Mouse (Mus musculus): ENCODE measurements around the gene Bpifb3.

Gene Bpifb3

GRCm38 (mm10) chr2:153917930-153918329, at the start of gene Bpifb3:
Gene Bpifb3, plus strand, starts transcription at chr2:153918230.
- TF ChIP-seq GATA4 (IDR thresholded peaks at IDR 0.05; ENCODE audit: insufficient replicate concordance, low read length), result no peak

- TF ChIP-seq GATA4 (IDR thresholded peaks at IDR 0.05; ENCODE audit: insufficient replicate concordance, low read length), result no peak
Observed at GRCm38 (mm10) chr2:153870984-153871383, 47.0 kb upstream of the Bpifb3 start, which contains the start of gene Sun5. Gene Sun5, minus strand, starts transcription at chr2:153871084.

- no peak for TF ChIP-seq GATA4 (IDR thresholded peaks at IDR 0.05; ENCODE audit: insufficient replicate concordance, low read length)
Observed at GRCm38 (mm10) chr2:153874745-153875144, 43.3 kb upstream of the Bpifb3 start, which contains the start of gene Bpifb2. Gene Bpifb2, plus strand, starts transcription at chr2:153875045.

- TF ChIP-seq GATA4 (IDR thresholded peaks at IDR 0.05; ENCODE audit: insufficient replicate concordance, low read length), result no peak
Observed at GRCm38 (mm10) chr2:153899111-153899510, 18.9 kb upstream of the Bpifb3 start.

GRCm38 (mm10) chr2:153900088-153900487, 17.9 kb upstream of the Bpifb3 start, which contains the start of gene Bpifb6:
Gene Bpifb6, plus strand, starts transcription at chr2:153900388.
- TF ChIP-seq GATA4 (IDR thresholded peaks at IDR 0.05; ENCODE audit: insufficient replicate concordance, low read length), result no peak

GRCm38 (mm10) chr2:153902726-153903125, 15.3 kb upstream of the Bpifb3 start:
- no peak for TF ChIP-seq GATA4 (IDR thresholded peaks at IDR 0.05; ENCODE audit: insufficient replicate concordance, low read length)

GRCm38 (mm10) chr2:153906626-153907025, 11.4 kb upstream of the Bpifb3 start:
- TF ChIP-seq GATA4 (IDR thresholded peaks at IDR 0.05; ENCODE audit: insufficient replicate concordance, low read length), result no peak

- no peak for TF ChIP-seq GATA4 (IDR thresholded peaks at IDR 0.05; ENCODE audit: insufficient replicate concordance, low read length)
Observed at GRCm38 (mm10) chr2:153914151-153914550, 3.9 kb upstream of the Bpifb3 start.

GRCm38 (mm10) chr2:153921246-153921645, 3.2 kb downstream of the Bpifb3 start:
- no peak for TF ChIP-seq GATA4 (IDR thresholded peaks at IDR 0.05; ENCODE audit: insufficient replicate concordance, low read length)

GRCm38 (mm10) chr2:153929871-153930413, 11.9 kb downstream of the Bpifb3 start:
- no peak for TF ChIP-seq GATA4 (IDR thresholded peaks at IDR 0.05; ENCODE audit: insufficient replicate concordance, low read length)

GRCm38 (mm10) chr2:153931125-153931524, 13.1 kb downstream of the Bpifb3 start:
- no peak for TF ChIP-seq GATA4 (IDR thresholded peaks at IDR 0.05; ENCODE audit: insufficient replicate concordance, low read length)

GRCm38 (mm10) chr2:153933311-153933710, 15.3 kb downstream of the Bpifb3 start:
- TF ChIP-seq GATA4 (IDR thresholded peaks at IDR 0.05; ENCODE audit: insufficient replicate concordance, low read length), result no peak

GRCm38 (mm10) chr2:153935348-153935747, 17.3 kb downstream of the Bpifb3 start:
- TF ChIP-seq GATA4 (IDR thresholded peaks at IDR 0.05; ENCODE audit: insufficient replicate concordance, low read length), result no peak

GRCm38 (mm10) chr2:153937843-153938242, 19.8 kb downstream of the Bpifb3 start, which contains the start of gene Bpifb4:
Gene Bpifb4, plus strand, starts transcription at chr2:153938212.
- no peak for TF ChIP-seq GATA4 (IDR thresholded peaks at IDR 0.05; ENCODE audit: insufficient replicate concordance, low read length)

GRCm38 (mm10) chr2:153943537-153943936, 25.5 kb downstream of the Bpifb3 start:
- TF ChIP-seq GATA4 (IDR thresholded peaks at IDR 0.05; ENCODE audit: insufficient replicate concordance, low read length), result no peak

- TF ChIP-seq GATA4 (IDR thresholded peaks at IDR 0.05; ENCODE audit: insufficient replicate concordance, low read length), result no peak
Observed at GRCm38 (mm10) chr2:153944567-153944966, 26.5 kb downstream of the Bpifb3 start.

- no peak for TF ChIP-seq GATA4 (IDR thresholded peaks at IDR 0.05; ENCODE audit: insufficient replicate concordance, low read length)
Observed at GRCm38 (mm10) chr2:153952897-153953296, 34.9 kb downstream of the Bpifb3 start.
